Mouse (Mus musculus) thymus, adult 2 months (tissue): ENCODE results near the gene Slfn8. TPM values are rescaled to one million over a fixed set of nuclear protein-coding genes. Genes with fewer than 3 reads are reported as not detected.
A peak's percentile ranks its signal among the peaks of the same experiment; 100 is the strongest.

ENCODE experiments used
- DNase-seq: peaks from one replicate; pipeline ENCODE4 v3.0.0; 2021
- H3K27ac ChIP-seq: fragments of 200-500 bp; 2 replicates; pipeline ENCODE4 v1.5.1; 2012; ENCODE audit warnings: low read length, control low read depth; ENCODE audit not compliant: control insufficient read depth, insufficient read depth
- H3K27me3 ChIP-seq: fragments of 200-500 bp; 2 replicates; pipeline ENCODE4 v1.6.1; 2012; ENCODE audit warnings: mild to moderate bottlenecking, low read length, moderate library complexity, mixed read lengths; ENCODE audit not compliant: control insufficient read depth, insufficient read depth
- H3K36me3 ChIP-seq: fragments of 200-500 bp; 2 replicates; pipeline ENCODE4 v1.6.1; 2012; ENCODE audit warnings: mild to moderate bottlenecking, low read length, moderate library complexity; ENCODE audit not compliant: control insufficient read depth, insufficient read depth
- H3K4me1 ChIP-seq: fragments of 200-500 bp; replicated peaks from 2 replicates; pipeline ENCODE4 v1.6.1; 2012; ENCODE audit warnings: low read length; ENCODE audit not compliant: control insufficient read depth, insufficient read depth
- H3K4me3 ChIP-seq: fragments of 200-500 bp; 2 replicates; pipeline ENCODE4 v1.5.1; 2012; ENCODE audit warnings: mild to moderate bottlenecking, low read length, control low read depth, moderate library complexity; ENCODE audit not compliant: control insufficient read depth, insufficient read depth
- CTCF ChIP-seq: fragments of 200-500 bp; IDR thresholded peaks from 2 replicates; pipeline ENCODE4 v1.5.1; 2012; ENCODE audit warnings: mild to moderate bottlenecking, control low read depth, low read length, moderate library complexity, borderline replicate concordance; ENCODE audit not compliant: control insufficient read depth, poor library complexity, insufficient read depth; ENCODE audit errors: extremely low read depth
- POLR2A ChIP-seq: fragments of 200-500 bp; IDR thresholded peaks from 2 replicates; pipeline ENCODE4 v1.6.1; 2012; ENCODE audit warnings: mild to moderate bottlenecking, low read length, control low read depth, moderate library complexity; ENCODE audit not compliant: control insufficient read depth, poor library complexity, insufficient read depth; ENCODE audit errors: extremely low read depth
- WGBS: fragments of 180-500 bp; shearing (Covaris S2); methylation state at CpG from one replicate; pipeline ENCODE4 v1.1.7; 2018; 5-methylcytosine and 5-hydroxymethylcytosine counted together
- polyA plus RNA-seq: library from polyadenylated mRNA; depleted of rRNA; stranded (reverse); fragments of >200 nt; gene quantifications from 2 replicates; pipeline ENCODE4 v1.2.3, GENCODE M21; 2012; rRNA removed

Slfn8 gene
- 4.0 and 4.2 TPM in 2 replicates for polyA plus RNA-seq

- Histone ChIP-seq H3K36me3 (peaks cover 4% of the 10 kb centered on the region; the same call in 1 of the 2 replicates), H3K27ac (peak within 1 kb of the TSS; percentile 83), H3K27me3 (no peaks in the 10 kb centered on the region), H3K4me1 (peaks cover 12% of the 10 kb centered on the region), H3K4me3 (peak within 1 kb of the TSS; percentile 64)
- peak; percentile 45 for DNase-seq
- TF ChIP-seq CTCF = no peak
- no peak for TF ChIP-seq POLR2A
- WGBS = under 1% methylated on average over 5 of the region's 5 CpGs
These were observed at the start of gene Slfn8 for GRCm38 (mm10) chr11:83020621-83021020. TSS of gene Slfn8 (minus strand) at chr11:83020810.

GRCm38 (mm10) chr11:83067982-83068694 lies 47.5 kb upstream of the Slfn8 start:
- TF ChIP-seq POLR2A = no peak
- no peak for TF ChIP-seq CTCF
- WGBS = 97% methylated on average over 4 of the region's 4 CpGs
- DNase-seq = peak; percentile 31
- Histone ChIP-seq H3K36me3 (peaks cover 31% of the 10 kb centered on the region), H3K4me3 (no peak overlapping the region), H3K27me3 (no peaks in the 10 kb centered on the region), H3K4me1 (peaks cover 10% of the 10 kb centered on the region), H3K27ac (no peak overlapping the region)

GRCm38 (mm10) chr11:83066640-83067531 lies 46.3 kb upstream of the Slfn8 start:
- 2% methylated on average over 11 of the region's 11 CpGs for WGBS
- no peak for TF ChIP-seq CTCF
- TF ChIP-seq POLR2A = no peak; the same call in 1 of the 2 replicates
- H3K27ac ChIP-seq = peak overlapping the region; percentile 98
- H3K36me3 ChIP-seq = peaks cover 31% of the 10 kb centered on the region
- DNase-seq = peak; percentile 52
- H3K4me1 ChIP-seq = peaks cover 10% of the 10 kb centered on the region
- peak overlapping the region; percentile 89 for H3K4me3 ChIP-seq
- H3K27me3 ChIP-seq = no peaks in the 10 kb centered on the region

- H3K4me1 ChIP-seq = peaks cover 15% of the 10 kb centered on the region
- peaks cover 29% of the 10 kb centered on the region for H3K36me3 ChIP-seq
- no peak for TF ChIP-seq CTCF
- TF ChIP-seq POLR2A = no peak
- 15% methylated on average over 6 of the region's 6 CpGs for WGBS
- peak overlapping the region; percentile 57 for H3K4me3 ChIP-seq
- peak; percentile 53 for DNase-seq
- peak overlapping the region; percentile 98 for H3K27ac ChIP-seq
- H3K27me3 ChIP-seq = no peaks in the 10 kb centered on the region
These were observed 45.1 kb upstream of the Slfn8 start for GRCm38 (mm10) chr11:83065441-83066344.

GRCm38 (mm10) chr11:83064946-83065345 lies 44.3 kb upstream of the Slfn8 start, which contains the start of gene Slfn2:
TSS of gene Slfn2 (plus strand) at chr11:83065112.
- Histone ChIP-seq H3K4me1 (peaks cover 17% of the 10 kb centered on the region), H3K36me3 (peaks cover 21% of the 10 kb centered on the region), H3K4me3 (peak within 1 kb of the TSS; percentile 57), H3K27ac (peak within 1 kb of the TSS; percentile 98), H3K27me3 (no peaks in the 10 kb centered on the region)
- peak; percentile 62 for DNase-seq
- WGBS = 45% methylated on average over 2 of the region's 2 CpGs
- no peak for TF ChIP-seq POLR2A
- no peak for TF ChIP-seq CTCF
